Mouse (Mus musculus) central nervous system, embryonic 14 days (tissue): Measurements from ENCODE around the gene Drc3. TPM values are rescaled to one million over a fixed set of nuclear protein-coding genes. Genes with fewer than 3 reads are reported as not detected.

ENCODE experiments used
- polyA plus RNA-seq: library from polyadenylated mRNA; depleted of rRNA; stranded (reverse); fragments of >200 nt; gene quantifications from 2 replicates; pipeline ENCODE4 v1.2.3, GENCODE M21; 2012; rRNA removed

Gene Drc3
- 5.8 and 7.3 TPM in 2 replicates for polyA plus RNA-seq

DNA sequence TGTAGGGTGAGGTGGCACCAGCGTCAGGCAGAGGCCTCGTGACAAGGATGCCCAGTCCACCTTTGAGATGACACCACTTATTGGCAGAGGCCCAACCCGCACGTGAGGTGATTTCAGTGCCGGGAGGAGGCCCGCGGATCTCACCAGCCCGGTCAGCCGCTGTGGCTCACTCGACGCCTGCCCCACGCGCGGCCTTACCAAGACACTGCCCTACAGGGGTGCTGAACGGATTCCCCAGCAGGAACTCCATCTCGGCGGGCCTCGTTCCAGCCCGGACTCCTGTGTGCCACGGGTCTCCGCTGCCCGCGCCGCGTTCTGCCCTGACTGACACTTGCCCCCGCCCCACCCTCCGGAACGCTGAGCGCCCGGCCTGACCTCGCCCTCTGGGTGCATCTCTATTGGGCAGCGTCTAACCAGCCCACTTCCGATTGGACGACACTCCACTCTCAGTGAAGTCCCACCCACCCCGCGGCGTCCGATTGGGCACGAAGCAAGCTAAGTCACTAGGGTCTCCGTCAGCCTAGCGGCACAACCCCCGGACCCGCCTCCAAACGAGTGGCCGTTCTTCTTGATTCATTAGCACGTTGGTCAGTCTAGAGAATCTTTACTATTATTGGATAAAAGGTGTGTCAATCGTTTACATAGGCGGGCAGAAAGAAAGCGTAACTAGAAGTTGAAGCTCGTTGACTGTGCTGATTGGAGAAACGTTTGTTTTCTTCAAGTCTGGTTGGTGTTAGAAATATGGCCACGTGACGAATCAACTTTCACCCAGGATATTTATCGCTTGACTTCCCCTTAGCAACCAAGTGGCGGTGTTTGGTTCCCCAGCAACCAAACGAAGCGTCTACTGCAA is at the start of gene Drc3, which contains the start of gene Tom1l2:
Gene Drc3 (plus strand): TSS at position 771 of the 853 bp plus-strand sequence.
Gene Tom1l2 (minus strand): TSS at position 347 of the 853 bp plus-strand sequence.

DNA sequence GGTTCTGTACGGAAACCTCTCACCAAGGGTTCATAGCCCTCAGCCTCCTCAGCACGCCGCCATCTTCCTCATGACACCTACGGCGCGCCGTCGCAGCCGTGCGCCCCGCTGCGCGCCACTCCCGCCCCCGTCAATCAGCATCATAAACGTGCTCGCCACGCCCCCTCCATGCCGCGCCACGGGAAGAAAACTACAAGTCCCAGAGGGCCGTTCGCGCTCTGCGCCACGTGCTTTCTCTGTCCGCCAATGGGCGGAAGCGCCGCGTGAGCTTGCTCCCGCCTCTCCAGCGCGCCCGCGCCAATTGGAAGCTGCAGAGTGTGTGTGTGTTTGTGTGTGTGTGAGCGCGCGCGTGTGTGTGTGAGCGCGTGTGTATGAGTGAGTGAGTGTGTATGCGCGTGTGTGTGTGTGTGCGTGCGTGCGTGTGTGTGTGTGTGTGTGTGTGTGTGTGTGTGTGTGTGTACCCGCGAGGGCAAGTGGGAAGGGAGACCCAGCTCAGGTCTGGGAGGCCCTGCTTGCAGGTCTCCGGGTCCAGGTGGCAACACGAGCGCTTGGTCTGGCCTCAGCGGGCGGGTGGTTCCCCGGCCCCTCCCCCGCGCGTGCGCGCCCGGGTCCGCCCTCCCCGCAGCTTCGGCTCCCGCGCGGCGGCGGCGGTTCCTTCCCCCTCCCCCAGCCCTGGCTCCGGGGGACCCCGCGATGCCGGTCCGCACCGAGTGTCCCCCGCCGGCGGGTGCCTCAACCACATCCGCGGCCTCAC is 64.0 kb downstream of the Drc3 start, which contains the start of gene Gid4:
Gene Gid4 (plus strand): TSS at position 183 of the 754 bp plus-strand sequence.

DNA sequence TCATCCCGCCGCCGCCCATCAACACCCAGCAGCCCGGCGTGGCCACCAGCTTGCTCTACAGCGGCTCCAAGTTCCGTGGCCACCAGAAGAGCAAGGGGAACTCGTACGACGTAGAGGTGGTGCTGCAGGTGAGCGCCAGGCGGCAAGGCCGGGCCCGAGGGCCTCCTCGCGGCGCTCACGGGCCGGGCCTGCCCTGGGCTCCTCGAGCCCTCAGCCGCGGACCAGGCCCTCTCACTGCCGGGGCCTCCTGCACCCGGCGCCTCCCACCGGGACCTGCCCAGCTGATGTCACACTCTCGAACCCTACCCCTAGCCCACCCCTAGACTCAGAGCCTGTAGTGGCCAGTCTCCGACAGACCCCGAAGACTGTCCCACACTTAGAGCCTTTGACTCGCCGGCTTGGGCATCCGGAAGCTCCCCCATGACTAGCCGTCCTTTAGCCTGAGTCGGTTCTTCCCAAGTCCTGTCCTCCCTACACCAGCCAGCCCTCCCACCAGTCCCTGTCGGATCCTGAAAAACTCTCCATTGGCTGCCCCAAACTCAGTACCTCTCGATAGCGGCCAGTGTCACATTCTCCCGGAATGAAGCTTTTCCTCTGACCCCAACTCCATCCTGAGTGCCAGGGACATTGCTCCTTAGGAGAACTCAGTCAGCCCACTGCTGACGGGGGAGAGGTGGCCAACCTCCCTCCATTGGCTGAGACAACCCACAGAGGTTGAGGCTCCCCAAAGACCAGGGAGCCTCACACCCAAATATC is 64.8 kb downstream of the Drc3 start, which contains the start of gene Atpaf2:
Gene Atpaf2 (minus strand): TSS at position 741 of the 756 bp plus-strand sequence.

Other genes starting within 250 kb of the Drc3 start
- 66.5 and 72.2 TPM in 2 replicates for gene Rai1, start 248.3 kb upstream of the Drc3 start, polyA plus RNA-seq
- gene Srebf1, start 130.7 kb upstream of the Drc3 start, polyA plus RNA-seq, result 69.8 and 76.8 TPM in 2 replicates
- gene Tom1l2, start 424 bp upstream of the Drc3 start, polyA plus RNA-seq, result 53.1 and 60.3 TPM in 2 replicates
- gene Gid4, start 63.8 kb downstream of the Drc3 start, polyA plus RNA-seq, result 17.5 TPM in 2 replicates
- 30.7 and 33.6 TPM in 2 replicates for gene Atpaf2, start 65.1 kb downstream of the Drc3 start, polyA plus RNA-seq
- gene Drg2, start 101.3 kb downstream of the Drc3 start, polyA plus RNA-seq, result 86.4 and 90.5 TPM in 2 replicates
- gene Myo15, start 116.0 kb downstream of the Drc3 start, polyA plus RNA-seq, result 0.21 and 0.35 TPM in 2 replicates
- 14.4 and 15.1 TPM in 2 replicates for gene Alkbh5, start 183.1 kb downstream of the Drc3 start, polyA plus RNA-seq